Mouse (Mus musculus): ENCODE data around the gene Dcp1a.

The Dcp1a gene

GRCm38 (mm10) chr14:30560803-30561389 is 81.6 kb downstream of the Dcp1a start:
- no peak for DNase-seq (ENCODE audit: low read depth)

GRCm38 (mm10) chr14:30561470-30562187 is 82.3 kb downstream of the Dcp1a start:
- DNase-seq (ENCODE audit: low read depth): no peak

GRCm38 (mm10) chr14:30562343-30562742 is 83.0 kb downstream of the Dcp1a start:
- no peak for DNase-seq (ENCODE audit: low read depth)

GRCm38 (mm10) chr14:30564451-30564850 is 85.1 kb downstream of the Dcp1a start:
- peak; percentile 77 for DNase-seq (ENCODE audit: low read depth)

- DNase-seq (ENCODE audit: low read depth): no peak
Measured at GRCm38 (mm10) chr14:30566317-30566716, 87.0 kb downstream of the Dcp1a start.

- DNase-seq (ENCODE audit: low read depth): no peak
Measured at GRCm38 (mm10) chr14:30568016-30568415, 88.7 kb downstream of the Dcp1a start.

GRCm38 (mm10) chr14:30570303-30570702 is 91.0 kb downstream of the Dcp1a start:
- peak; percentile 47 for DNase-seq (ENCODE audit: low read depth)

- no peak for DNase-seq (ENCODE audit: low read depth)
Measured at GRCm38 (mm10) chr14:30572253-30572652, 92.9 kb downstream of the Dcp1a start.

GRCm38 (mm10) chr14:30573235-30573634 is 93.9 kb downstream of the Dcp1a start:
- DNase-seq (ENCODE audit: low read depth): no peak

GRCm38 (mm10) chr14:30573983-30574584 is 94.7 kb downstream of the Dcp1a start:
- DNase-seq (ENCODE audit: low read depth): peak; percentile 89

GRCm38 (mm10) chr14:30575791-30576190 is 96.5 kb downstream of the Dcp1a start:
- DNase-seq (ENCODE audit: low read depth): no peak

GRCm38 (mm10) chr14:30576260-30576659 is 96.9 kb downstream of the Dcp1a start:
- no peak for DNase-seq (ENCODE audit: low read depth)
